Mouse (Mus musculus) ES-Bruce4 (cell line): ENCODE results near the gene Pitpnc1. TPM values are rescaled to one million over a fixed set of nuclear protein-coding genes. Genes with fewer than 3 reads are reported as not detected.

Source experiments
- H3K27ac ChIP-seq: 2 replicates; pipeline ENCODE4 v1.5.1; 2012; ENCODE audit warnings: low read length, inconsistent platforms; ENCODE audit not compliant: insufficient read depth
- H3K27me3 ChIP-seq: 2 replicates; pipeline ENCODE4 v1.6.1; 2012; ENCODE audit warnings: mild to moderate bottlenecking, low read length, inconsistent platforms; ENCODE audit not compliant: control insufficient read depth, poor library complexity, insufficient read depth, severe bottlenecking
- H3K36me3 ChIP-seq: 2 replicates; pipeline ENCODE4 v1.6.1; 2012; ENCODE audit warnings: inconsistent platforms, mild to moderate bottlenecking, low read length, moderate library complexity; ENCODE audit not compliant: control insufficient read depth, poor library complexity, insufficient read depth, severe bottlenecking
- H3K4me1 ChIP-seq: one replicate; pipeline ENCODE4 v1.8.1; 2011; ENCODE audit warnings: low read length; ENCODE audit not compliant: control insufficient read depth, insufficient read depth
- H3K4me3 ChIP-seq: 2 replicates; pipeline ENCODE4 v1.5.1; 2011; ENCODE audit warnings: low read depth, mild to moderate bottlenecking, low read length
- H3K9ac ChIP-seq: 2 replicates; pipeline ENCODE4 v1.6.1; 2012; ENCODE audit warnings: low read depth, mild to moderate bottlenecking, inconsistent platforms; ENCODE audit not compliant: poor library complexity, severe bottlenecking
- H3K9me3 ChIP-seq: replicated peaks from 2 replicates; pipeline ENCODE4 v1.6.1; 2012; ENCODE audit warnings: mild to moderate bottlenecking, low read length, inconsistent platforms; ENCODE audit not compliant: control insufficient read depth, poor library complexity, insufficient read depth, severe bottlenecking
- CTCF ChIP-seq: IDR thresholded peaks from one replicate; pipeline ENCODE4 v1.8.1; 2011; ENCODE audit warnings: low read depth, low read length
- EP300 ChIP-seq: IDR thresholded peaks from 2 replicates; pipeline ENCODE4 v1.6.1; 2011; ENCODE audit warnings: low read depth, low read length; ENCODE audit not compliant: insufficient read depth
- POLR2A ChIP-seq: IDR thresholded peaks from one replicate; pipeline ENCODE4 v1.8.1; 2011; ENCODE audit warnings: low read length; ENCODE audit not compliant: insufficient read depth
- polyA plus RNA-seq: library from polyadenylated mRNA; stranded (reverse); fragments of >200 nt; gene quantifications from 2 replicates; pipeline ENCODE4 v1.2.4, GENCODE M21; 2011; ENCODE audit warnings: low read depth; ENCODE audit not compliant: missing spikeins, insufficient read depth, insufficient read length

The Pitpnc1 gene
- polyA plus RNA-seq, 1 experiment, result 27.1 TPM

- peaks cover 2% of the 10 kb centered on the region for H3K4me1 ChIP-seq
- H3K9ac ChIP-seq, result no peak overlapping the region
- peaks cover 7% of the 10 kb centered on the region; the same call in 1 of the 2 replicates for H3K36me3 ChIP-seq
- no peak for TF ChIP-seq EP300
- no peak for TF ChIP-seq CTCF
- TF ChIP-seq POLR2A, result no peak
- H3K4me3 ChIP-seq, result no peak overlapping the region
- H3K27me3 ChIP-seq, result no peaks in the 10 kb centered on the region
- no peaks in the 10 kb centered on the region for H3K9me3 ChIP-seq
- H3K27ac ChIP-seq, result no peak overlapping the region
Measured at GRCm38 (mm10) chr11:107190376-107190775, 280.1 kb downstream of the Pitpnc1 start.

DNA sequence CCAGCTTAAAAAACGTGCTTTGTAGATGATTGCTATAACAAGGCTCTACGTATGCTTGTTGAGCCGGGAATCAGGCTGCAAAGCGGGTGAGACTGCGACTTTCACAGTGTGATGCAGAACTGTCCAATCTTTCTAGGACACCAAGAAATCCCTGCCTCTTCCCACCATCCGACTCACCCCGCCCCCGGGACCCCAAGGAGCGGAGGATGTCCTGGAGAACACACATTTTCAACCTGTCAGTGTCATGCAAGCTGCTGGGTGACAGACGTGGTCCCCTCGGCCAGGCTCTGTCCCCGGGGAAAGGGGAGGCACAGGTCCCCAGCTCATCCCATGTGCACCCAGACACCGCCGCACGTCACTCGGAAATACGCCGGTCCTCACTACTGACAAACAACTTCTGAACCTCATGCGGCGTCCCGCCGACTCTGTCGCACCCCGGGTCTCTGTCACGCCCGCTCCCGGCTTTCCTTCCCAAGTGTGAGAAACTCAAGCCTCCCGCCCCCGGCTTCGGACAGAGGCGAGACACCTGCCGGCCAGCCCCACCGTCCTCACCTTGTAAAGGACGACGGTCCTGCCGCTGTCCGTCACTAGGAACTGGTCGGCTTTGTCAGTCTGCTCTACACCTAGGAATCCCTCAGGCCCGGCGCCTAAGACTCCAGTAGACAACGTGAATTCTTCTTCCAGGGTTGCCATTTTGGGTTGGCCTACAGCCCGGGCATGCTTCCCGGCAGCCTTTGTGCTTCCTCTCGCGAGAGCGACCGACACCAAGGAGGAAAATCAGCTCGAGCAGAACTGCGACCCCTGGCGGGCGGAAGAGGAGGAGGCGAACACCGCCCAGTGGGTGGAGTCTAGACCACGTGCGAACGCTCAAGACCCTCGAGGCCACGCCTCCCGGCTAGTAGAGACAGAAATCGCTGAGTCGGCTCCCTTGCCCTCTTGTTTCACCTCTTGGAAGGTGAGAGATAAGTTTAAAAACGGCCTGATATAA lies 281.6 kb downstream of the Pitpnc1 start, which contains the start of gene Nol11:
Gene Nol11, minus strand, starts transcription at position 817 of the 988 bp plus-strand sequence.
- Histone ChIP-seq H3K4me3 (peak within 1 kb of the TSS; percentile 85), H3K27me3 (no peaks in the 10 kb centered on the region), H3K36me3 (peaks cover 22% of the 10 kb centered on the region), H3K9ac (peak within 1 kb of the TSS; percentile 84), H3K27ac (peak within 1 kb of the TSS; percentile 14; the same call in 1 of the 2 replicates), H3K9me3 (no peaks in the 10 kb centered on the region), H3K4me1 (no peaks in the 10 kb centered on the region)
- TF ChIP-seq CTCF (peak; percentile 99), EP300 (peak; percentile 63; the same call in 1 of the 2 replicates), POLR2A (peak; percentile 7)

DNA sequence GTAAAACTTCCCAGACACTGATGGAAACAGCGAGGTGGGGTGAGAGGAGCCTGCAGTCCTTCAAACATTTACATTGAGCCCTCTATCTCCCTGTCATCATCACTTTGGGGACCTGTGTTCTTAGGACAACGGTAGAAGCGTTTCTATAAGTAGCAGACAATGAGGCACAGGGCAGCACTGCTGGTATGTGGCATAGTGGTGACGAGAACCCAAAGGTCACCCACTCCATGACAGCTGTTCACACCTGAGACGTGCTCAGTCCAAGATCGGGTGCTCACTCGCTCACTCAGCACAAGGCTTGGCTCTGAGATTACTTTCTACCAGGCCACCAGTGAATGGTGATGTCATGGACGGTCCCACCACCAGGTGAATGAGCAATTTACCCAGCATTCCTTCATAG lies 286.7 kb downstream of the Pitpnc1 start:
- Histone ChIP-seq H3K9ac (no peak overlapping the region), H3K4me3 (no peak overlapping the region), H3K4me1 (no peaks in the 10 kb centered on the region), H3K36me3 (peaks cover 48% of the 10 kb centered on the region), H3K27ac (no peak overlapping the region), H3K9me3 (no peaks in the 10 kb centered on the region), H3K27me3 (no peaks in the 10 kb centered on the region)
- TF ChIP-seq EP300 (no peak), CTCF (no peak), POLR2A (no peak)

- Histone ChIP-seq H3K9me3 (no peaks in the 10 kb centered on the region), H3K4me1 (peaks cover 2% of the 10 kb centered on the region), H3K36me3 (peaks cover 2% of the 10 kb centered on the region), H3K4me3 (no peak overlapping the region), H3K9ac (no peak overlapping the region), H3K27me3 (no peaks in the 10 kb centered on the region), H3K27ac (no peak overlapping the region)
- TF ChIP-seq EP300, result no peak
- TF ChIP-seq CTCF, result no peak
- no peak for TF ChIP-seq POLR2A
Measured at GRCm38 (mm10) chr11:107161215-107161614, 309.3 kb downstream of the Pitpnc1 start.

- Histone ChIP-seq H3K36me3 (no peaks in the 10 kb centered on the region), H3K9me3 (no peaks in the 10 kb centered on the region), H3K9ac (no peak overlapping the region), H3K4me3 (no peak overlapping the region), H3K4me1 (peaks cover 2% of the 10 kb centered on the region), H3K27ac (no peak overlapping the region), H3K27me3 (no peaks in the 10 kb centered on the region)
- no peak for TF ChIP-seq CTCF
- no peak for TF ChIP-seq POLR2A
- TF ChIP-seq EP300, result no peak
Measured at GRCm38 (mm10) chr11:107159034-107159433, 311.5 kb downstream of the Pitpnc1 start.

Other genes with a start within 250 kb of the Pitpnc1 start
- 155 and 167 TPM in 2 replicates for gene Psmd12, start 8.8 kb upstream of the Pitpnc1 start, polyA plus RNA-seq
- gene Helz, start 77.2 kb upstream of the Pitpnc1 start, polyA plus RNA-seq, result 75.1 and 75.2 TPM in 2 replicates
- gene Cacng1, start 245.8 kb upstream of the Pitpnc1 start, polyA plus RNA-seq, result not detected in 2 replicates